Mouse (Mus musculus) neural tube, embryonic 15.5 days (tissue): ENCODE results near the gene Apoc4. TPM values are rescaled to one million over a fixed set of nuclear protein-coding genes. Genes with fewer than 3 reads are reported as not detected.
A peak's percentile ranks its signal among the peaks of the same experiment; 100 is the strongest.

ENCODE experiments used
- ATAC-seq: fragments of 200-750 bp; cut with Nextera tagmentation; 2 replicates; pipeline ENCODE4 v1.8.0; 2017; ENCODE audit warnings: mild to moderate bottlenecking, moderate TSS enrichment, moderate library complexity; ENCODE audit not compliant: low FRiP score
- H3K27ac ChIP-seq: fragments of 300-500 bp; sonication (generic); replicated peaks from 2 replicates; pipeline ENCODE4 v1.5.1; 2015; ENCODE audit warnings: mild to moderate bottlenecking, inconsistent platforms
- H3K27me3 ChIP-seq: fragments of 300-500 bp; sonication (generic); replicated peaks from 2 replicates; pipeline ENCODE4 v1.6.1; 2015; ENCODE audit warnings: inconsistent platforms
- H3K36me3 ChIP-seq: fragments of 300-500 bp; sonication (generic); 2 replicates; pipeline ENCODE4 v1.6.1; 2015; ENCODE audit warnings: inconsistent platforms
- H3K4me1 ChIP-seq: fragments of 300-500 bp; sonication (generic); 2 replicates; pipeline ENCODE4 v1.6.1; 2015; ENCODE audit warnings: inconsistent platforms
- H3K4me2 ChIP-seq: fragments of 300-500 bp; sonication (generic); 2 replicates; pipeline ENCODE4 v1.6.1; 2015; ENCODE audit warnings: inconsistent platforms, mild to moderate bottlenecking, moderate library complexity
- H3K4me3 ChIP-seq: fragments of 300-500 bp; sonication (generic); replicated peaks from 2 replicates; pipeline ENCODE4 v1.5.1; 2015; ENCODE audit warnings: mild to moderate bottlenecking, inconsistent platforms
- H3K9ac ChIP-seq: fragments of 300-500 bp; sonication (generic); replicated peaks from 2 replicates; pipeline ENCODE4 v1.6.1; 2015; ENCODE audit warnings: mild to moderate bottlenecking, inconsistent platforms
- H3K9me3 ChIP-seq: fragments of 300-500 bp; sonication (generic); replicated peaks from 2 replicates; pipeline ENCODE4 v1.6.1; 2016; ENCODE audit warnings: inconsistent platforms
- WGBS: fragments of 180-500 bp; shearing (Covaris S2); methylation state at CpG from one replicate; pipeline ENCODE4 v1.1.7; 2015; ENCODE audit warnings: mixed read lengths; 5-methylcytosine and 5-hydroxymethylcytosine counted together
- polyA plus RNA-seq: library from polyadenylated mRNA; unstranded; fragments of >200 nt; fragmentation: Nextera tagmentation; extraction: Ambion mirVana; gene quantifications from 2 replicates; pipeline ENCODE4 v1.2.1, GENCODE M21; 2015

Gene Apoc4
- polyA plus RNA-seq, 1 experiment from 2014 or later, result 0.38 TPM

DNA sequence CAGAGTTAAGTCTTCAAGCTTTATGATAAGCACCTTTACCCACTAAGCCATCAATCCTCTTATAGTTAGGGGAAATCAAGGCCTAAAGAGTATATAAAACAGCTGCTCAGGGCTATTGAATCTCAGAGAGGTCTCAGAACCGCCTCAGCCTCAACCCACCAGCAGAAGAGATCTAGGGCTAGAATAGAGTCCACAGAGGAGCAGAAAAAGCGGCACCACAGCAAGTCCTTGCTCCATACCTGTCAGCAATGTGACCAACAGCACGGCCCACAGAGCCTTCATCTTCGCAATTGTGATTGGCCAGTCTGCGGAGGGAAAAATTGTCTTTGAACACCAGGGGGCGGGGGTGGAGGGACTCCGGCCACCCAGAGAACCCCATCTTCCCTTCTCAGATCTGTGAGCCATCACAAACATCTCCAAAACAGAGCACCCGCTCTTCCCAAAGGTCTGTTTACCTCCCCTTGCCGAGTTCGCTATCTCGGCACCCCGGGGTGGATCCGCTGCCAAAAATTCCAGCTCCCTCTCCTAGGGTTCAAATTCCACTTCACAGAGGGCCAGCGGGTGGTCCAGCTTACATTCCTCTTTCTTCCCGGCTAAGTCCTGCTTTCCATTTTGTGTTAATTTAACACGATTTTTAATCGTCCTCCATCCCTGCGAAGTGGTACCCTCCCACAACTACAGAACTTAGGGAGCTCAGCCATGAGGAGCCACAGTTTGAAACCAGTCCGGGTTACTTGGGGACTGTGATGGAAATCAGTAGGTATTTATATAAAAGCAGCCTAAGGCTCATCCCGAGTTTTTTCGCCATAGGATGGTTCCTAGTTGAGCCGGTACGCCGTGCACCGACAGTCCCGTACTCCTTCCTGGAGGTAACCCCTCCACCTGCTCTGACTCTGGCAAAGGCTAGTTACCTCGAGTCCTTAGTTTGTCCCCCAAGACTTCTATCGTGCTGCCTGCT lies 16.9 kb upstream of the Apoc4 start:
- Histone ChIP-seq H3K9me3 (no peaks in the 10 kb centered on the region), H3K4me2 (peak overlapping the region; percentile 60), H3K27me3 (no peaks in the 10 kb centered on the region), H3K36me3 (peaks cover 10% of the 10 kb centered on the region; the same call in 1 of the 2 replicates), H3K27ac (peak overlapping the region; percentile 71), H3K4me1 (peaks cover 32% of the 10 kb centered on the region), H3K4me3 (peak overlapping the region; percentile 29), H3K9ac (peak overlapping the region; percentile 38)
- no peak for ATAC-seq
- 4% methylated on average over 28 of the region's 28 CpGs for WGBS

DNA sequence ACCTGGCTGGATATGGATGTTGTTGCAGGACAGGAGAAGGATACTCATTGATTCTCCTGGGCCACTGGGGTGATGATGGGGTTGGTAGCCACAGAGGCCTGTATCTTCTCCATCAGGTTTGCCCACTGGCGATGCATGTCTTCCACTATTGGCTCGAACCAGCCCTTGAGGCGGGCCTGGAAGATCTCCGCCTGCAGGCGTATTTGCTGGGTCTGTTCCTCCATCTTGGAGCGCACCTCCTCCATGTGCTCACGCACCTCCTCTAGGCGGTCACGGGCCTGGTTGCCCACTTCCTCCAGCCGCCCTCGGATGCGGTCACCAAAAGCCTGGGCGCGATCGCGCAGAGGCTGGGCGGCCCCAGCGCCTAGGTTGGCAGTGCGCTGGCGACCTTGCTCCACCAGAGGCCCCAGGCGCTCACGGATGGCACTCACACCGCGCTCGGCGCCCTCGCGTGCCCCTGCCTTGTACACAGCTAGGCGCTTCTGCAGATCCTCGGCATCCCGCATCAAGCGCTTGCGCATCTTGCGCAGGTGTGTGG lies 15.1 kb upstream of the Apoc4 start:
- WGBS, result 96% methylated on average over 34 of the region's 34 CpGs
- Histone ChIP-seq H3K4me2 (0 out of 2 replicates have a peak overlapping the region, but pooled peaks have one; percentile 60), H3K9ac (no peak overlapping the region), H3K4me3 (no peak overlapping the region), H3K9me3 (no peaks in the 10 kb centered on the region), H3K27ac (no peak overlapping the region), H3K4me1 (peaks cover 32% of the 10 kb centered on the region), H3K27me3 (no peaks in the 10 kb centered on the region), H3K36me3 (0 out of 2 replicates have a peak, but pooled peaks cover 4% of the 10 kb centered on the region)
- ATAC-seq, result no peak

GRCm38 (mm10) chr7:19695881-19696280 lies 14.6 kb upstream of the Apoc4 start:
- Histone ChIP-seq H3K4me2 (no peak overlapping the region), H3K36me3 (0 out of 2 replicates have a peak, but pooled peaks cover 4% of the 10 kb centered on the region), H3K27me3 (no peaks in the 10 kb centered on the region), H3K9ac (no peak overlapping the region), H3K9me3 (no peaks in the 10 kb centered on the region), H3K4me3 (no peak overlapping the region), H3K27ac (no peak overlapping the region), H3K4me1 (peaks cover 30% of the 10 kb centered on the region)
- ATAC-seq, result no peak
- 86% methylated on average over 6 of the region's 6 CpGs for WGBS

GRCm38 (mm10) chr7:19695213-19695594 lies 13.9 kb upstream of the Apoc4 start:
- no peak for ATAC-seq
- Histone ChIP-seq H3K27ac (no peak overlapping the region), H3K36me3 (0 out of 2 replicates have a peak, but pooled peaks cover 4% of the 10 kb centered on the region), H3K4me2 (no peak overlapping the region), H3K27me3 (no peaks in the 10 kb centered on the region), H3K9me3 (no peaks in the 10 kb centered on the region), H3K4me3 (no peak overlapping the region), H3K9ac (no peak overlapping the region), H3K4me1 (peaks cover 28% of the 10 kb centered on the region)
- WGBS, result 60% methylated on average over 8 of the region's 8 CpGs

GRCm38 (mm10) chr7:19694336-19695212 lies 13.3 kb upstream of the Apoc4 start:
- H3K9ac ChIP-seq, result no peak overlapping the region
- H3K4me2 ChIP-seq, result no peak overlapping the region
- H3K4me1 ChIP-seq, result peaks cover 25% of the 10 kb centered on the region
- H3K36me3 ChIP-seq, result 0 out of 2 replicates have a peak, but pooled peaks cover 4% of the 10 kb centered on the region
- no peak for ATAC-seq
- 89% methylated on average over 10 of the region's 10 CpGs for WGBS
- H3K27ac ChIP-seq, result no peak overlapping the region
- no peaks in the 10 kb centered on the region for H3K9me3 ChIP-seq
- H3K4me3 ChIP-seq, result no peak overlapping the region
- no peaks in the 10 kb centered on the region for H3K27me3 ChIP-seq

DNA sequence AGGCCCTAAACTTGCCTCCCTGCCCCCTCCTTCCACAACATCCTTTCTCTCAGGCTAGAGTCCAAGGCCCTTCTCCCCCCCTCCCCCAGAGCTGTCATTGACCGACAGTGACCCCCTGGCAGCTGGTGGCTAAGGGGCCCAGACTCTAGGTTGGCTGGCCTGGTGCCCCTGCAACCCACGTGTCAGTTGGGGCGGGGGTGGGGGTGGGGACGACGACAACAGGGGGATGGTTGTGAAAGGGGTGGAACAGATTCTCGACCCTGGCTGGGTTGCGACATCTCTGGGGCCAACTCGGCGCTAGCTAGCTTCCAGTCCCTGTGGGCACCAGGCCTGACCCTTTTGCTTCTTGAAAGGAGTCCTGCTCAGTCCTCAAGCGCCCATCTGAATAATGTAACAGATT lies 12.1 kb upstream of the Apoc4 start:
- ATAC-seq, result peak; percentile 46
- H3K27me3 ChIP-seq, result no peaks in the 10 kb centered on the region
- H3K36me3 ChIP-seq, result 0 out of 2 replicates have a peak, but pooled peaks cover 4% of the 10 kb centered on the region
- WGBS, result 30% methylated on average over 10 of the region's 10 CpGs
- H3K9me3 ChIP-seq, result no peaks in the 10 kb centered on the region
- no peak overlapping the region for H3K9ac ChIP-seq
- H3K4me1 ChIP-seq, result peaks cover 14% of the 10 kb centered on the region
- peak overlapping the region; percentile 56 for H3K27ac ChIP-seq
- H3K4me3 ChIP-seq, result no peak overlapping the region
- H3K4me2 ChIP-seq, result no peak overlapping the region

- Histone ChIP-seq H3K4me1 (peaks cover 5% of the 10 kb centered on the region; the same call in 1 of the 2 replicates), H3K4me3 (no peak within 1 kb of the TSS), H3K36me3 (0 out of 2 replicates have a peak, but pooled peaks cover 4% of the 10 kb centered on the region), H3K9ac (no peak within 1 kb of the TSS), H3K27me3 (no peaks in the 10 kb centered on the region), H3K9me3 (no peaks in the 10 kb centered on the region), H3K27ac (peak within 1 kb of the TSS; percentile 56; the same call in 1 of the 2 replicates), H3K4me2 (no peak within 1 kb of the TSS)
- 53% methylated on average over 28 of the region's 28 CpGs for WGBS
- no peak for ATAC-seq
Measured at GRCm38 (mm10) chr7:19691873-19692865, 10.9 kb upstream of the Apoc4 start, which contains the start of gene Apoc1. Gene Apoc1, minus strand, starts transcription at chr7:19692660.

- ATAC-seq, result no peak
- Histone ChIP-seq H3K9me3 (no peaks in the 10 kb centered on the region), H3K27me3 (no peaks in the 10 kb centered on the region), H3K9ac (no peak overlapping the region), H3K27ac (no peak overlapping the region), H3K4me1 (peaks cover 5% of the 10 kb centered on the region; the same call in 1 of the 2 replicates), H3K4me3 (no peak overlapping the region), H3K36me3 (no peaks in the 10 kb centered on the region), H3K4me2 (no peak overlapping the region)
- WGBS, result 78% methylated on average over 6 of the region's 6 CpGs
Measured at GRCm38 (mm10) chr7:19691434-19691833, 10.2 kb upstream of the Apoc4 start.

- Histone ChIP-seq H3K9ac (no peak overlapping the region), H3K4me3 (no peak overlapping the region), H3K9me3 (no peaks in the 10 kb centered on the region), H3K36me3 (no peaks in the 10 kb centered on the region), H3K27ac (no peak overlapping the region), H3K4me1 (peaks cover 5% of the 10 kb centered on the region; the same call in 1 of the 2 replicates), H3K27me3 (no peaks in the 10 kb centered on the region), H3K4me2 (no peak overlapping the region)
- WGBS, result 90% methylated on average over 4 of the region's 4 CpGs
- no peak for ATAC-seq
Measured at GRCm38 (mm10) chr7:19690845-19691244, 9.6 kb upstream of the Apoc4 start.

- Histone ChIP-seq H3K4me1 (peaks cover 5% of the 10 kb centered on the region; the same call in 1 of the 2 replicates), H3K4me2 (no peak overlapping the region), H3K9ac (no peak overlapping the region), H3K9me3 (no peaks in the 10 kb centered on the region), H3K27ac (no peak overlapping the region), H3K27me3 (no peaks in the 10 kb centered on the region), H3K4me3 (no peak overlapping the region), H3K36me3 (no peaks in the 10 kb centered on the region)
- WGBS, result 95% methylated on average over 2 of the region's 2 CpGs
- no peak for ATAC-seq
Measured at GRCm38 (mm10) chr7:19688611-19689010, 7.3 kb upstream of the Apoc4 start.
